Mouse (Mus musculus): ENCODE data around the gene Gm17657.
"Not testable (repeated sequence)": the region's sequence is repeated elsewhere in the genome, so short reads cannot be mapped to it uniquely, and the experiment has no call there.

The Gm17657 gene

DNA sequence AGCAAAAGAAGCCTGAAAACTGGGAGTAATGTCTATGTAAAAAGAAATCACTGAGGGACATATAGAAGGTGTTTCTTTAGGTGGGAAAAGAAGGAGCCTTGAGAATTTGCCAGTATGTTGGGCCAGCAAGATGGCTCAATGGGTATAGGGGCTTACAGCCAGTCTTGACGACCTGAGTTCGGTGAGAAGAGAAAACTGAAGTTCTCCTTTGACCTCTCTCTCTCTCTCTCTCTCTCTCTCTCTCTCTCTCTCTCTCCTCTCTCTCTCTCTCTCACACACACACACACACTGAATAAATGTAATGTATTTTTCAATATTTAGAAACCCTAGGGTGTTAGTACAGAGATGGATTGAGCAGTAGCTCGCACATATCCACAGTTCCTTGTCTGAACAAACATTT lies 944 bp downstream of the Gm17657 start:
- no peak for DNase-seq (ENCODE audit: low spot score in 2 of 2)

DNA sequence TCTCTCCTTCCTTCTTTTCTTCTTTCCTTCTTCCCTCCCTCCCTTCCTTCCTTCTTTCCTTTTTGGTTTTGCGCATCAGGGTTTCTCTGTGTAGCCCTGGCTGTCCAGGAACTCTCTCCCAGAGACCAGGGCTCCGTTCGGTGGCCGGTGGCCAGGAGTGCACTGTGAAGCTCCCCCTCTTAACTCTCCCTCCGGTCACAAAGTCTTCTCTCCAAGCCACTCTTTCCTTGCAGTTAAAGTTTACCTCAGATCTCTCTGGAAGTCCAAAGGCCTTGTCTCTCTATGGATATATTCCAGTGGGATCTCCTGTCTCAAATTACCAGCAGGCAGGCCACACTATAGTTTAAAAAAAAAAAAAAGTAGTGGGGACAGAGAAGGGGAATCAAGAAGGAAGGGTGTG lies 4.2 kb downstream of the Gm17657 start:
- no peak for DNase-seq (ENCODE audit: low spot score in 2 of 2)

DNA sequence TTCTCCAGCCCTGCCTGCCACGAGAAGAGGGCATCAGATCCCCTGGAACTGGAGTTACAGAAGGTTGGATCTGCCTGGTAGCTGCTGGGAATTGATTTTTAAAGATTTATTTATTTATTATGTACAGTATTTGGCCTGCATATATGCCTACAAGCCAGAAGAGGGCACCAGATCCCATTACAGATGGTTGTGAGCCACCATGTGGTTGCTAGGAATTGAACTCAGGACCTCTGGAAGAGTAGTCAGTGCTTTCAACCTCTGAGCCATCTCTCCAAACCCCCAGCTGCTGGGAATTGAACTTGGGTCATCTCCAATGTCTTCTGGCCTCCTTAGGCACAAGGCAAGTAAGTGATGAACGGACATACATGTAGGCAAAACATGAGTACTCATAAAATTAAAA lies 5.4 kb downstream of the Gm17657 start:
- DNase-seq (ENCODE audit: low spot score in 2 of 2) = no peak

DNA sequence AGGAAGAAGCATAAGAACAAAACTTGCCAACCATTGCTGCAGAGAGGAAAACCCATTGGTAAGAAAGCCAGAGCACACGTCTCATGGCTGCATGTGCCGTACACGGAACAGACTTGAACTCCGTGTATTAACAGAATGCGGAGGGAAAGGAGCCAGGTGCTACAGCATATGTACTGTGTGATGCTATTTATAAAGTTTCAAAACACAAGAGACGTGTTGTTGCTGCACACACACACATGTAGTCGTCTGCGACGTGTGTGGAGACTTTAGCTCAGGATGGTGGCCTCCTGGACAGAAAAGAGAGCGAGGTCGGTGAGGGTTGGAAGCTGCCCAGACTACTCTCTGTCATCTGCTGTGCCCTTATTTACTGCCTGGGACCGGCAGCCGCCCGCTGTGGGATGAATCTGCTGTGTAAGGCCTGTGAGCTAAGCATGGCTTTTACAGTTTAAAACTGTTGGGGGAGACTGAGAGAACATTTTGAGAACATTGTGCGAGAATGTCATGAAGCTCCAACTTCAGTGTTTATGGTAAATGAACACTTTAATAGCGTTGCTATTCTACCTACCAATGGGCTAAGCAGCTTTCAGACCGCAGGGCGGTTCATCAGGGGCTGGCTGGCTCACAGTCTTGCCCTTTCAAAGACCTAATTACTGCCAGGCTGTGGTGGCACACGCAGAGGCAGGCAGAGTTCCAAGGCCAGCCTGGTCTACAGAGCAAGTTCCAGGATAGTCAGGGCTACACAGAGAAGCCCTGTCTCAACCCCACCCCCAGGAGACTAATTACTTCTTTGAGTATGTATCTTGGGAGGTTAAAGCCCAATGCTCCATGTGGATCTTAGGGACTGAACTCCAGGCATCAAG lies 6.4 kb downstream of the Gm17657 start:
- no peak for DNase-seq (ENCODE audit: low spot score in 2 of 2)

DNA sequence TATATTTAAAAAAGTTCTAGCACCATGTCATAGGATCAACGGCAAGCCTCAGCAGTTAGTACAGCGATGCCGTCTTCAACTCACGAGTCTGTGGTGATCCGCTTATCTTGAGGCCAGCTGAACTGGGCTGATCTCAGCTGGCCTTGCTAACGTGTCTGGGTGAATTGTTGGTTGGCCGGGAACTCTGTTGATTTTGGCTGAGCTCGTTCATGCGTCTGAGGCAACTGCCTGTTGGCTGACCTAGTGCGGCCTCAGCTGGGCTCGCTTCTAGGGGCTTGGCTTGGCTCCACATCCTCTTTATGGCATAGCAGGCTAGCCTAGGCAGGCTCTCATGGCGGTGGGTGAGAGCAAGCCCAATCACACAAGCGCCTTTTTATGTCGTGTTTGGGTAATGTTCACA lies 8.0 kb downstream of the Gm17657 start:
- no peak for DNase-seq (ENCODE audit: low spot score in 2 of 2)

DNA sequence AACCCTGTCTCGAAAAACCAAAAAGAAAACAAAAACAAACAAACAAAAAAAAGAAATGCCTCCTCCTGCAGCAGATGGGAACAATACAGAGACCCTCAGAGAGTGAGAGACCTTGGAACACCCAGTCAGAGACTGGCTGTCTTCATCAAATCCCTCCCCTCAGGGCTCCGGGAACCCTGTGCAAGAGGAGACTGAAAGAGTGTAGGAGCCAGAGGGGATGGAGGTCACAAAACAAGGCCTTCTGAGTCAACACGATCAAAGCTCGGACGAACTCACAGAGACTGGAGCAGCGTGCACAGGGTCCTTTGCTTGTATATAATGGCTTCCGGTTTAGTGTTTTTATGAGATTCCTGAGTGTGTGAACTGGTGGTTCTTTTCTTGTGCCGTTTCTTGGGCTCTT lies 9.0 kb downstream of the Gm17657 start:
- DNase-seq (ENCODE audit: low spot score in 2 of 2) = no peak

DNA sequence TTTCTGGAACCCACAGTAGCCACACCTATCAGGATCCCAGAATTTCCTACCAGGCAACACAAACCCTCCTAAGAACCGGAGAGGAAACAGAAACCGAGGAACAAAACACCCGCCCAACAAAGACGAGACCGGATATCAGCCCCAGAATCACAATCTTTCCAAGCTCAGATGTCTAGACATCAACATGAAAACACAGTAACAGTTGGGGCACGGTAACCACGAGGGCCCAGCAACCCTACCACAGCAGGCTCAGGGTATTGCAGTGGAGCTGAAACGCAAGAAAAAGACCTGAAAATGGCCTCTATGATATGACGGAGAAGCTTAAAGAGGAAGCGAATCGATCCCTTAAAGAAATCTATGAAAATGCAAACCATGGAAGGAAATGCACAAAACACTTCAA lies 15.6 kb downstream of the Gm17657 start:
- DNase-seq (ENCODE audit: low spot score in 2 of 2) = no peak

DNA sequence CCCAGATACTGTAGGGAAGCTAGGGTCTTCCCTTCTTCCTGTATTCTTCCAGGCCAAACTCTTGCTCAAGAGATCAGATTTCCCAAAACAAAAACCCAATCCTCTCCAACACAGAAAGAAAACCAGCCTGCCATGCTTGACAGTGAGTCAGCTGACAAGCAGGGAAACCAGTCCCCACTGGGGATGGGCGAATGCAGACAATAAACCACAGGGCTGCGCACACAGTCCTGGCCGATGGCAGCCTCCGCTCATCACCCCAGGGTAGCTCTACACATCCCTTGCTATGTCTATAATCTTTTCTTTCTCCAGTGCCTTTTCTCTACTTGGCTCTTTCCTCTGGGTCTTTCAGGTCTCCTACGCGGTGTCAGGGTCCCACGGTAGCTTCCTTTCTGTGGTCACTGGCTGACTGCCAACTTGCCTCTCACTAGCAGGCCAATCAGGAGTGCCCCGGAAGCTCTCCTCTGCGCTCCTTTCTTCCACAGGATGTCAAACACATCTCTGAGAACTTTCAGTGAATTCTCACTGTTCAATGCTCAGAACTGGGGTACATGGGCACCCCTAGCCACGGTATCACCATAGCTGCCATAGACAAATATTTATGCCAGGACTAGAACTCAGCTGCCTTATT lies 17.6 kb downstream of the Gm17657 start:
- no peak for DNase-seq (ENCODE audit: low spot score in 2 of 2)

DNA sequence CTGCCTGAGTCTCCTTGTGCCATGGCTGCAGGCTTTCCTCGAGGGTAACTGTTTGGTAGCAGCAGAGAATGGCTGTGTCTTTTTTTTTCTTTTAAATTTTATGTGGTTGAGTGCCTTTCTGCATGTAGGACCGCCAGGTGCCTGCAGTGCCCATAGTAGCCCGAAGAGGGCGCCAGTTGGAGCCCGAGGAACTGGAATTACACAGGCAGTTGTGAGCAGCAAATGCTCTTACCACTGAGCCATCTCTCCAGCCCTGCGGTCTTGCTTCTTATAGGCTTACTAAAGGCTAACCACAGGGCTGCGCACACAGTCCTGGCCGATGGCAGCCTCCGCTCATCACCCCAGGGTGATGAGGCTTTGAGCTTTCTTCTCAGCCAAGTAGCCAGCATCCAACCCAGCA lies 18.2 kb downstream of the Gm17657 start:
- DNase-seq (ENCODE audit: low spot score in 2 of 2) = no peak

DNA sequence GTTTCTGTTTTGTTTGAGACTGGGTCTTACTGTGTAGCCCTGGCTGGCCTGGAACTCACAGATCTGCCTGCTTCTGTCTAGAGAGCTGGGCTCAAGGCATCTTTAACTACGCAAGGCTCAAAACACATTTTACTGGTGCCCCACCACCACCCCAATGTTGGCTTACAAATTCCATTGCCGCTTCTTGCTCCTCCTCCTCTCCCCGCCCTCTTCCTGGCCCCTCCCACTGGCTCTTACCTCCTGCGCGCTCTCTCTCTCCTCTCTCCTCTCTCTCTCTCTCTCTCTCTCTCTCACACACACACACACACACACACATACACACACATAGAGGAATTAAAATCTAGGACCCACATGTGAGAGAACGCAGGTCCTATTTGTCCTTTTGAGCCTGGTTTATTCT lies 18.9 kb downstream of the Gm17657 start:
- DNase-seq (ENCODE audit: low spot score in 2 of 2) = no peak

DNA sequence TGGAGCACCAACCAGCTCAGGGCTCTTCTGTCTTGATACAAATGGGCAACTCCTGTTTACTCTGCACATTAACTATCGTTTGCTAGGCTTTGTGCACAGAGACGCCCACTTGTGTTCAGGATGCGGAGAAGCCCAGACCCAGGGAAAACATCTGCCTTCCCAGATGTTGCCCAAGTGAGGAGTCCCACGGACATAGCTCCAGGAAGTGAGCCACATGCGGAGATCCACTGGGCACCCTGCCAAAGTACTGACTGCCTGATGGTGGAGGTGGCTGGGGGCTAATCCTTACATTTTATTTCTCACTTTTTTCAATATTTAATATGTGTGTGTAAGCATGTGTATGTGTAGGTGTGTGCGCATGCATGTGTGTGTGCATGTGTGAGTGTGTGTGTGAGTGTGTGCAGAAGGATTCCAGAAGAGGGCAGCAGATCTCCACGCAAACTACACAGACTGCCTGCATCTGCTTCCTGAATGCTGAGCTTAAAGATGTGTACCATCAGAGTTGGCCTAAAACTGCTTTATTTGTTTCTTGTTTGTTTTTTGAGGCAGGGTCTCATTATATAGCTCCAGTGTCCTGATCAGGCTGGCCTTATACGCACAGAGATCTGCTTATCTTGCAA lies 20.8 kb downstream of the Gm17657 start:
- DNase-seq (ENCODE audit: low spot score in 2 of 2) = no peak

DNA sequence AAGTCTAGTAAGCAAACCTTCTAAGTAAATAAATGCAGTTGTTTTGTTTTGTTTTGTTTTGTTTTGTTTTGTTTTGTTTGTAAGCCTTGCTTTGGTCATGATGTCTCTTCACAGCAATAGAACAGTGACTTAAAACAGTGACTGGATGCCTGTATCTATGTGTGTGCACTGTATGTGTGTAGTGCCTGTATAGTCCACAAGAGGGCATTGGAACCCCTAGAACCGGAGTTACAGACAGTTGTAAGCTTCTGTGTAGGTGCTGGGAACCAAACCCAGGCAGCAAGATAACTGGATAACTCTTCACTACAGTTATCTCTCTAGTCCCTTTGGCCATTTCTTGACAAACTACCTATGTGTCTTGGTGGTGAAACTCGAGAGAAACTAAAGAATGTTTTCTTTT lies 23.8 kb downstream of the Gm17657 start:
- no peak for DNase-seq (ENCODE audit: low spot score in 2 of 2)

DNA sequence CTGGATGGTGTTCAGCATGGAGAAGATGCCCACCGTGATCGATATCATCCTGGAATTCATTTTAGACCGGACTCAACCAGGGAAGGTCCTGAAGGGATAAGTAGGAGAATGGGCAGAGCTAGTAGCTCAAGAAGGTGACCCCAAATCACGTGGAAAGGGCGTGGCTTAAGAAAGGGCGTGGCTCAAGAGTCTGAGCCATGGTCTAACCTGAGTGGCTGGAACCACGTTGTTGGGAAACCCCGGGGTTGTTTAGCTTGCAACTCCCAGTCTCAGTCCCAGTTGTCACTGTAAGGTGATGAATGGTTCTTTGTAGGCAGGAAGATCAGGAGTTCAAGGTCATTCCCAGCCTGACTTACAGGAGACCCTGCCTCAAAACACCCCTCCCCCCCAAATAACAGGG lies 29.7 kb downstream of the Gm17657 start:
- no peak for DNase-seq (ENCODE audit: low spot score in 2 of 2)

DNA sequence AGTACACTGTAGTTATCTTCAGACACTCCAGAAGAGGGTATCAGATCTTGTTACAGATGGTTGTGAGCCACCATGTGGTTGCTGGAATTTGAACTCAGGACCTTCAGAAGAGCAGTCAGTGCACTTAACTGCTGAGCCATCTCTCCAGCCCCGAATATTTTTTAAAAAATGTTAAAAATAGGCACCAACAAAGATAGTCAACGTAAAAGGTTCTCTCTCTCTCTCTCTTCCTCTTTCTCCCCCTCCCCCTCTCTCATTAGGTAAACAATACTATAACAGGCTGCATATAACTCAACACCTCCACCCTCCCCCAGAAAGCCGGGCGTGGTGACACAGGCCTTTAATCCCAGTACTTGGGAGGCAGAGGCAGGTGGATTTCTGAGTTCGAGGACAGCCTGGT lies 30.8 kb downstream of the Gm17657 start:
- not testable (repeated sequence) for DNase-seq (ENCODE audit: low spot score in 2 of 2)

DNA sequence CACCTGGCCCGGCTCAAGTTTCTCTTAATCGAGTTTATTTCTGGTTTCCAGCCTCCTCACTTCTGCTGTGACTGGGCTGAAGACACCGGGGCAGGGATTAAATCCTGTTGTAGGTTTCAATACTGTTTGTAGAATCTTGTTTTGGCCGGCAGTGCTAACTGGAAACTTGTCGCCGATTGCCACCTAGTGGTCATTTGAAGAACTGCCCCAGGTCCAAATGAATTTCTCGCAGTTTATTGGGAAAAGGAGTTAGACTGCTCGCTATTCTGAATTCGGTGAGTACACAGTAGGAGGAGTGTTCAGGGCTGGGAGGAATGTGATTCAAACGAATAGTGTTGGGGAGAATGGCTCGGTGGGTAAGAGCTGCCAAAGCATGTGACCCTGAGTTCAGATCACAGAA lies 35.0 kb downstream of the Gm17657 start:
- DNase-seq (ENCODE audit: low spot score in 2 of 2) = peak; percentile 60 to 64

DNA sequence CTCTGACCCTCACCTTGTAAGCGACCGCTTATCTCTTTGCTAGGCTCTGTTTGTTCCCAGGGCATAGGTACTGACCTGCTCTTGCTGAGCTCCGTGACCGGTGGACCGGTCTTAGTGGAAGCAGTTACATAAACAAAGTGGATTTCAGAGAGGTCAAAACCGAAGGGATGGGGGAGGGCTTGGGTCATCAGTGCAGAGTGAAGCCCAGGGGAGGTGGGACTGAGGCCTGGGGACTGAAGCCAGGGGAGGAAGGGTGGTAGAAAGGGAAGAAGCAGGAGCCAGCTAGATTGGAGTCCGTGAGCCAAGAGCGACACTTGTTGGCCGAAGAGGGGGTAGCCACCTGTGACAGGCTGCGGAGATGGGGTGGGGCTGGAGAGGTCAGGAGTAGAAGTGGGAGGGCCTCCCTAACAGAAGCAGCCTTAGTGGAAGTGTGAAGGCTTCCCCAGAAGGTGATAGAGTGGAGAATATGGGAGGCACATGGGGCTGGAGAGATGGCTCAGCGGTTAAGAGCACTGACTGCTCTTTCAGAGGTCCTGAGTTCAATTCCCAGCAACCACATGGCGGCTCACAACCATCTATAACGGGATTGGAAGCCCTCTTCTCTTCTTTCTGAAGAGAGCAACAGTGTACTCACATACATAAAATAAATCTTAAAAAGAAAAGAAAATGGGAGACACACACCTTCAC lies 36.3 kb downstream of the Gm17657 start:
- DNase-seq (ENCODE audit: low spot score in 2 of 2) = no peak

DNA sequence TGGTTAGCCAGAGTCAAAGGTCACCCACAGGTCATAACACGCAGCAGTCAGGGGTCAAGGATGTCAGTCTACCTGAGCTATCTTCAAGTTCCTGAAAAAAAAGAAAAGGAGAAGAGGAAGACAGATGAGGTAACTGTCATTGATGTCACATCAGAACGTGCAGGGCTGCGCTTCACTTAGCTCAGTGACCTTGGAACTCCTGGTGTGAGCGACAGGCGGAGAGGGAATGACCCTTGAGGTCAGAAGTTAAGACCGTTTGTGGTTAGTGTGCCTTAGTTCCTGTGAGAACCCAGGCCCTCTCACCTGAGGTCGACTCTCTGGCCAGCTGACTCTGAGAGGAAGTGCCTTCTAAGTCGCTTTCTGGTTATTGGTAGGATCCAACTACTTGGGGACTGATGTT lies 38.7 kb downstream of the Gm17657 start:
- no peak for DNase-seq (ENCODE audit: low spot score in 2 of 2)

DNA sequence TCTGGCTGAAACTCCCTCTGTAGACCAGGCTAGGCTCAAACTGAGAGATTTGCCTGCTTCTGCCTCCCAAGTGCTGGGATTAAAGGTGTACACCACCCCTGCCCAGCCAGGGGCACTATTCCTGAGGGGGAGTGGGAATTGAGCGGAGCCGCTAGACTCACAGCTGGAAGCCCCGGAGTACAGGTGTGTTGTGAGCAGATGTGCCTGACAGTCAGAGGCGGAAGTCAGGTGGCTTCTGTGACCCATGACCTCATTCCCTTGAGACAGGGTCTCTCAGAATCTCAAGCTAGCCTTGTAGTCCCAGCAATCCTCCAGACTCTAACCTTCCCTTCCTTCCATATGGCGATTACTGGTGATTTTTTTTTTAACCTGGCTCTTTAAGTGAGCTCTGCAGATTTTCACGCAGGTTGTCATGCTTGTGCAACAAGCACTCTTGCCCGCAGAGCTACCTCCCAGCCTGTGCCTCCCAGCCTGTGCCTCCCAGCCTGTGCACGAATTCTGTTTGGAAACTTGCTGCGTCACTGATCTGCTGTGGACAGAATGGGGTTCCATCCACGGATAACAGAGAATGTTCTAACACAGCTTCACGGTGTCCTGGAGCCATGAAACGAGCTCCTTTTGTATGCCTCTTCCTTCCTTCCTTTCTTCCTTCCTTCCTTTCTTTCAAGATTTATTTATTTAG lies 40.4 kb downstream of the Gm17657 start:
- DNase-seq (ENCODE audit: low spot score in 2 of 2) = no peak

DNA sequence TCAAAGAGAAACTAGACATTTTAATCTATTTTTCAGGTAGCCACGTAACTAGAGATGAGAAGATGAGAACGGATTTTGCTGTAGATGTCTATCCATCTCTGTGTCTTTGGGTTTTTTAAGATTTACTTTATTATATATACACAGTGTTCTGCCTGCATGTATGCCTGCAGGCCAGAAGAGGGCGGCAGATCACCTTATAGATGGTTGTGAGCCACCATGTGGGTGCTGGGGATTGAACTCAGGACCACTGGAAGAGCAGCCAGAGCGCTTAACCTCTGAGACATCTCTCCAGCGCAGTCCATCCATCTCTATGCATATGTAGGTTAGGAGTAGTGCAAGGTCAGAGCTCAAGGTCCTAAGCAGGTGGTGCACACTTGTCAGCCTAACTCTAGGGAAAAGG lies 45.7 kb downstream of the Gm17657 start:
- DNase-seq (ENCODE audit: low spot score in 2 of 2) = no peak

DNA sequence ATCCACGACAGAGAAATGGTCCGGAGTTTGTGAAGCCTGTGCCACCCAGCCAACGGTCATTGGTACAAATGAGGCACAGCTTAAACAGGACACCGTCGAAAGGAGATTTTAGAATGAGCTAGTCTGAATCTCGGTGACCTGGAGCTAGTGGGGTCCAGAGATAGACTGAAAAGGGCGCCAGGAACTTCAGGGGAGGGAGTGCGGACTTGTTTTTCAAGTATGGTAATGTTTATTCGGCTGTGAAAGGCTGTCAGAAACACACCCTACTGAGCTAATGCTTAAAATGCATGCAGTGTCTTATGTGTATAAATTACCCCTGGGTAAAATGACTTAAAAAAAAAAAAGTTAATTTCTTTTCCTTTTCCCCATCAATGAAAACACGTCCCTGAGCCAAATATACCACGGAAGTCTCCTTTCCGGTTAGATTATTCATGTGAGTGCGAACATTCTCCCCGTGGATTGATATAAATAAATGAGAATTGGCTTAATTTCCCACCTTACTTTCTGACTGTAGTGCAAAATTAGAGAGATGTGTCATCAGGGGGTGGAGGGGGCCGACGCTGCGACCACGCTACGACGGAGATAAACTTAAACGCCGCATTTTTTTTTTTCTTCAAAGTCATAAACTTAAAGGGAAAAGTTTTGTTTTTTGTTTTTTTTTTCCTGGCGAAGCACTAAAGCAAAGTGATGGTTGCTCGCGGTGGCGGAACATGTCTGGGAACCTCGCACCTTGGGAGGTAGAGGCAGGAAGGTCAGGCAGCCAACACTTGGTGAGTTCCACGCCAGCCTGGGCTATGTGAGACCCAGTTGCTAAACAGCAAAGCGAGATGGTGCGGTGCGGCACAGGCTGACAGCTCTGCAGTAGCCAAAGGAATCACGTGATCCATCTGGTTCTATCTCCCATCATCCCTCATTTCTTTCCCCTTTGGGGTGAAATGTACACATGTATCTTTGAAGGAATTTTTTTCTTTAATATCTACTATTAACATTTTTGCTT lies 46.5 kb downstream of the Gm17657 start:
- no peak for DNase-seq (ENCODE audit: low spot score in 2 of 2)
